Comparison of ENCODE assay signal across 9 mouse cellular contexts in the genomic region with DNA sequence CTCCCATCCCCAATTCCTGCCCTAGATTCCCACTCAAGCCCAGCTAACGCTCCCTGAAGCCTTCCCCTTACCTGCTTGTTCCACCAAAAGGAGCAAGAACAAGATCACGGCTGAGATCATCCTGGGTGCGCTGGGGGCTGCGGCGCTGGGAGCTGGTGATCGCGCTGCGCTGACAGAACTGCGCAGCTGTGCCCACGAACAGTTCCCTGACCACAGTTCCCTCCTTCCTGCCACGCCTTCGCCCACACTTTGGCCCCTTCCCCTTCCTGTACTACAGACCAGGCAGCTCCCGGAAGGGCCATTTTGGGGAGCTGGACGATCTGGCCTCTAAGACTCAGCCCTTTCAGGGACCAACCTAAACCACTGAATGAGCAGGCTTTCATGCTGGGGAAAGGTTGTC. TPM values are rescaled to one million over a fixed set of nuclear protein-coding genes. Genes with fewer than 3 reads are reported as not detected.
DNase-seq lines count a peak whose midpoint lies in the region; ATAC-seq and TF ChIP-seq lines count a peak whose summit lies in the region.
"Had no signal": no experiment of that assay in that cellular context is flagged by ENCODE, and none has a peak within 500 bp of the region (broad histone marks: within the 10 kb centered on the region; RNA-seq: fewer than 3 reads in every experiment).

A gene (minus strand): TSS at position 240 of the 400 bp plus-strand sequence.

- no peak within 1 kb of the TSS for H3K27ac ChIP-seq in forebrain, embryonic 13.5 days
- H3K27ac ChIP-seq in macrophage = peak within 1 kb of the TSS; percentile 99

- no peak for TF ChIP-seq CTCF in E14TG2a.4 (conservative IDR thresholded peaks at IDR 0.05; ENCODE audit: low read length)

- no peaks in the 10 kb centered on the region for H3K27me3 ChIP-seq in E14TG2a.4 (ENCODE audit: insufficient read depth, low read length)
- H3K27me3 ChIP-seq in forebrain, embryonic 13.5 days = no peaks in the 10 kb centered on the region

- peak within 1 kb of the TSS; percentile 23; the same call in 1 of the 2 replicates for H3K4me3 ChIP-seq in E14TG2a.4 (replicated peaks; ENCODE audit: low read length)
- no peak within 1 kb of the TSS for H3K4me3 ChIP-seq in forebrain, embryonic 13.5 days
- peak within 1 kb of the TSS; percentile 99 for H3K4me3 ChIP-seq in macrophage (ENCODE audit: inconsistent target)

- H3K4me2 ChIP-seq in forebrain, embryonic 13.5 days = no peak within 1 kb of the TSS

- no peak for DNase-seq in gastrocnemius, postnatal 10 days
- DNase-seq in gastrocnemius, adult 8-10 months (ENCODE audit: low spot score in 2 of 2) = no peak
- no peak for DNase-seq in large intestine, adult 2 months (ENCODE audit: low read depth, low spot score)
- DNase-seq in embryo, embryonic 10.5 days (ENCODE audit: low spot score) = no peak
- no peak for DNase-seq in embryo, embryonic 9.5 days (ENCODE audit: extremely low spot score)

- no peak within 1 kb of the TSS for H3K9ac ChIP-seq in forebrain, embryonic 13.5 days

- H3K4me1 ChIP-seq in E14TG2a.4 (replicated peaks; ENCODE audit: low read depth, low read length) = peaks cover 52% of the 10 kb centered on the region
- H3K4me1 ChIP-seq in forebrain, embryonic 13.5 days = no peaks in the 10 kb centered on the region

- peaks cover 88% of the 10 kb centered on the region for H3K79me2 ChIP-seq in macrophage (ENCODE audit: inconsistent target)

- WGBS in forebrain, embryonic 13.5 days = 94% methylated on average over 14 of the region's 14 CpGs
- 85% methylated on average over 14 of the region's 14 CpGs for WGBS in large intestine, adult 2 months
- WGBS in macrophage (ENCODE audit: missing documents) = 4% methylated on average over 14 of the region's 14 CpGs

- no peaks in the 10 kb centered on the region for H3K9me3 ChIP-seq in E14TG2a.4 (ENCODE audit: low read length)
- H3K9me3 ChIP-seq in forebrain, embryonic 13.5 days (replicated peaks) = no peaks in the 10 kb centered on the region

- H3K36me3 ChIP-seq in E14TG2a.4 (ENCODE audit: insufficient read depth, low read length) (peaks cover 49% of the 10 kb centered on the region), macrophage (ENCODE audit: inconsistent target) (peaks cover 47% of the 10 kb centered on the region)
- H3K36me3 ChIP-seq in forebrain, embryonic 13.5 days (ENCODE audit: poor library complexity, severe bottlenecking) = peaks cover 59% of the 10 kb centered on the region

- ATAC-seq in forebrain, embryonic 13.5 days = no peak

RNA-seq across cellular contexts. Expression of the gene that starts here (rescaled TPM):
- 10 to 100 TPM; 10.4 to 13.3 TPM for total RNA-seq in gastrocnemius, postnatal 10 days (2021)
- total RNA-seq in gastrocnemius, adult 8-10 months (2022) = 1 to 10 TPM in 3 of 4 experiments, under 1 TPM in 1; 0.85 to 3.1 (median 2.3) TPM
- polyA plus RNA-seq in forebrain, embryonic 13.5 days (2015; fragmentation: Nextera tagmentation; extraction: Ambion mirVana) = 12.3 and 12.8 TPM in 2 replicates
- polyA plus RNA-seq in large intestine, adult 2 months (2012; rRNA removed) = 56.2 and 58.5 TPM in 2 replicates
- 100 to 1,000 TPM in 25 of 26 experiments, 10 to 100 TPM in 1; 78.8 to 647 (median 361) TPM for total RNA-seq in macrophage (2018; cell fraction: chromatin; rRNA removed)
- total RNA-seq in macrophage (2018; cell fraction: cytosol; rRNA removed) = 1,000 to 10,000 TPM; 1,924 to 5,319 (median 3,310) TPM
- total RNA-seq in macrophage (2018; cell fraction: nucleus; rRNA removed) = 1,000 to 10,000 TPM in 15 of 26 experiments, 100 to 1,000 TPM in 11; 367 to 3,018 (median 1,452) TPM
- polyA plus RNA-seq in macrophage (2018) = 1,664 to 2,638 TPM (median 2,193 TPM) in 3 replicates
- polyA plus RNA-seq: C2C12 had no signal

Comparison
In these comparisons a context has a peak if more than half of its experiments do, and no peak if none do; other contexts are left out.
1. RNA of the gene that starts here (polyA plus RNA-seq): 1,664 to 2,638 TPM in macrophage; 56.2 to 58.5 TPM in large intestine, adult 2 months and 12.3 to 12.8 TPM in forebrain, embryonic 13.5 days; every median in the first group is over 10 times any median in the second.